Mouse (Mus musculus): ENCODE measurements around the gene Psg16.
"Not testable (repeated sequence)": the region's sequence is repeated elsewhere in the genome, so short reads cannot be mapped to it uniquely, and the experiment has no call there.

Gene Psg16

DNA sequence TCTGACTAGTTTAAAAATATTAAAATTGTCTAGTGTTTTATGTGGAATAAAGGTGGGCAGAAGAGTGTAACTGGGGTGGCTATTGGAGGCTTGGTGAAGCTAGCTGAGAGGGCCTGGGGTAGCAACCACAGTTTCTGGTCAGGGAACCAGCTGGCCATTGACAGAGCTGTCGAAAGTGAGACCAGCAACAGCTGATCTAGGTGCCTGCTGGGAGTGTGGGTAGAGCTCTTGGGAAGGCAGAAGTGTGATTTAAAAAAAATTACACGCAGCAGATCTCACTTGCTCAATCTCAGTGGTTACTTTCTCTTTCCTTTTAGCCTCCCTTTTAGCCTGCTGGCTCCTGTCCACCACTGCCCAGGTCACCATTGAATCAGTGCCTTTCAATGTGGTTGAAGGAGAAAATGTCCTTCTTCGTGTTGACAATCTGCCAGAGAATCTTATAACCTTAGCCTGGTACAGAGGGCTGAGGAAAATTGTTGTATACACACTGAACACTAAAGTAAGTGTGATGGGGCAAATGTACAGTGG, 16.3 kb downstream of the Psg16 start:
- no peak for DNase-seq (ENCODE audit: low read depth, low spot score)

DNA sequence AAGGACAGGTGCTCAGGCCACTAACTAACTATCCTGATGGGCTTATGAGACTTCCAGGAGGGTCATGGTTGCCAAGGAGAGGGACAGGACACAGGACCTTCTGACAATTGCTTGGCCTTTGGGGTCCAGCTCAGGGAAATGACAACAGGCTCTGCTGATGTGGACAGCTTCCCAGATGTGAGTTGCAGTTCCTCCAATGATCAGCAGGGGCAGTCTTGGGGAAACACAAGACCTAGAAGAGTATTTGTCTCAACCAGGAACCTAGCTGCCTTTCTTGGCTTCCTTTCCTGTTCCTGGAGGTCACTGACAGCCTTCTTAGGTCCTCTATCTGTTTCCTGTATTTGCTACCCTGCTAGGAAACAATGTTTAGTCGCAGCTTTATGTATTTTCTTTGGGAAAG, 17.4 kb downstream of the Psg16 start:
- DNase-seq (ENCODE audit: low read depth, low spot score), result peak; percentile 44

DNA sequence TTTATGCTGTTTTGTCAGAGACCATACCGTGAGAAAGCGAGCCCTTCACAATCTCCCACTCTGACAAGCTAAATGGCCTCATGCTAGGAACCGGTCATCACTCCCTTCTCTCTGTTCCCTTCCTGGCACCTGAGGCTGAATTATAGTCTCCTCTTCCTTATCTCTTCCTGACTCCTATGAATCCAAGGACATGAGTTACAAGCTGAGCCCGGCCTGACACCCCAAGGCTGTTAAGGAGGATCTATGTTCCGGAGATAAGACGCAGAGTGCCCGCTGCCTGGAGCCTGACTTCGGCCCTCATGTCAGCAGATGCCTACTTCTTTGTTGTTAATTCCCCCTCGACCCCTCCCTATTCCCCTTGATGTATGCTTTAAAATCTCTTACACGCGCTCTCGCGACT, 27.8 kb downstream of the Psg16 start:
- not testable (repeated sequence) for DNase-seq (ENCODE audit: low read depth, low spot score)

DNA sequence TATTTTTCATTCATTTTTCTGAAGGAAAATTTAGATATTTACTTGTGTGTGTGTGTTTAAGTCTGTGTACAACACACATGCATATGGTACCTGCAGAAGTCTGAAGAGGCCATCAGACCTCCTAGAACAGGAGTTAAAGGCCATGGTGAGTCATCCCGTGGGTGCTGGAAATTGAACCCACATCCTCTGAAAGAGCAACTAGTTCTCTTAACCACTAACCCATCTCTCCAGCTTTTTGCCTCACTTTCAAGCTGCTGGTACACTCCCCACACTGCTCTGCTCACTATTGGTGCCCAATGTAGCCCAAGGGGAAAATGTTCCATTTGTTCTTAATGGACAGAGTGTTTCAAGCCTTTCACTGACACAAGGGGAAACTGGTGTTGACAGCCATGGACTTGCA, 61.5 kb downstream of the Psg16 start:
- no peak for DNase-seq (ENCODE audit: low read depth, low spot score)

DNA sequence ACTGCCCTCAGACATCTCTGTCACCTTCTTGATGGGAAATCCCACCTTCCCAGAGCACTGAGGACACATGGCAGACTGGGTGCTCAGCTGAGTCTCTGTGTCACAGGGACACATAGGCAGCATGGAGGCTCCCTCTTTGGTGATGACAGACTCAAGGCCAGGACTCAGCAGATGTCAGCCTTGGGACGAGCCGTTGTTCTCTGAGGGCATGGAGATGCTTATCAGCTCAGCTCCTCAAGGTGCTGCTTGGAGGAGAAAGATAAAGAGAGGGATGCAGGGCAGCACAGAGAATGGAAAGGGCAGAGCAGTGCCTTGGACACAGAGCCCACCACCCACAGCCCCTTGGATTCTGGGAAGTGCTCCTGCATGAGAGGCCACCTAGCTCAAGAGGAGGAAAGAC, 76.1 kb downstream of the Psg16 start, which contains the start of gene Ceacam3:
Ceacam3 (plus strand) TSS at position 352 of the 400 bp plus-strand sequence.
- no peak for DNase-seq (ENCODE audit: low read depth, low spot score)

DNA sequence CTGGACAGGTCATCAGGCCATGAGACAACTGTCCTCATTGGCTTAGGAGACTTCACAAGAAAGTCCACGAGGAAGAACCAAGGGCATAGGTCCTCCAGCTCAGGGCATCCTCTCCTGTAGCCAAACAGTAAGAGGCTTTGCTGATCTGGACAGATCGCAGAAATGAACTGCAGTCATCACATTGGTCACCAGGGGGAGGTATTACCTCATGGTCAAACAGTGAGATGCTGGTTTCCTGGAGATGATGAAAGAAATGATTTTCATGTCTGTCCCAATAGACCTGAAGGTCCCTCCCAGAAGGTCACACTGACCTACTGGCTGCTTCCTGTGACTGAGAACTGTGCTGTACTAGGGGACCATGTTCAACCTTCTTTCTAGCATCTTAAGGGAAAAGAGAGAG, 81.8 kb downstream of the Psg16 start:
- DNase-seq (ENCODE audit: low read depth, low spot score), result peak; percentile 71

DNA sequence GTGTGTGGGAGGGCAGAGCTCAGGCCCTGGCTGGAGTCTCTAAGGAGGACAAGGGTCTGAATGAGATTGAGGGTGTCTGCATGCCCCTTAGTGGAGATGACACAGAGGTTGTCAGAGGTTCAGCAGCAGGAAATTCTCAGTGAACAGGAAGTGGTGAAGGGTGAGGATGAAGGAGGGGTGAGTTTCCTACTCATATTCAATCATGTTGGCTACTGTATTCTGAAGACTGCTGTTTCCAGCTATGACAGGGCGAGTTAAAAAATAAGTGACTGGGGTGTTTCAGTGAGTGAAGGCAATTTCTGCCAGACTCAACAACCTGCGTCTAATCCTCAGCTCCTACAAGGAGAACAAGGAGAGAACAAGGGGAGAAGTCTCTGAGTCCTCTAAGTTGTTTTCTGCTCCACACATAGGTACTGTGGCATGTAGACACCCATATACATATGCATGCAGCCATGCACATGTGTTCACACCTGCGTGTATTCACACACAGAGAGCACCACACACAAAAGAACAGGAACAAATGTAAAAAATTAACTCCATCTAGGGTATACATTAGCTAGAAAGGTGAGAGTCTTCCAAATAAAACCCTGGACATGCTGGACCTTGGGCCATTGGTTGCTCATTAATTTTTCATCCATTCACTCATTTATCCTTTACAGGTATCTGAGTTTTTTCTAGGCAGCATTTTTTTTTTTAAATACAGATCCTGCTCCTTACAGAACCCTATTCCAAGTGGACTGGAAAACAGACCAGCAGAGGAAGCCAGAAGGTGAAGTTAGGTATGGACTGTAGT, 83.2 kb downstream of the Psg16 start:
- no peak for DNase-seq (ENCODE audit: low read depth, low spot score)

DNA sequence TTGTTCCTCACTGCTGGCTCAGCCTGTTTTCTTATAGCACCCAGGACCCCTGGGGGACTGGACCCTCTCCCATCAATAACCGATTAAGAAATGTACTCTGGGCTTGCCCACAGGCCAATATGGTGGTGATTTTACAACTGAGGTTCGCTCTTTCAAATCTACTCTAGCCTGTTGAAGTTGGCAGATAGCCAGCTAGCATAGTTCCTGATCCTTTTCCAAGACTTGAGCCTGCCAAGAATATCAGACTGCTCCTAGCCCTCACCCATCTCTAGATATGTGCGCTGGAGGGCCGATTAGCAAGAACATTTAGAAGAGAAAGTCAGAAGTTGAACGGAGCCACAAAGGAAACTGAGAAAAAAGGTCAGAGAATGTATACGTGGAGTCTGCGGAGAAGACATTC, 85.2 kb downstream of the Psg16 start:
- no peak for DNase-seq (ENCODE audit: low read depth, low spot score)

DNA sequence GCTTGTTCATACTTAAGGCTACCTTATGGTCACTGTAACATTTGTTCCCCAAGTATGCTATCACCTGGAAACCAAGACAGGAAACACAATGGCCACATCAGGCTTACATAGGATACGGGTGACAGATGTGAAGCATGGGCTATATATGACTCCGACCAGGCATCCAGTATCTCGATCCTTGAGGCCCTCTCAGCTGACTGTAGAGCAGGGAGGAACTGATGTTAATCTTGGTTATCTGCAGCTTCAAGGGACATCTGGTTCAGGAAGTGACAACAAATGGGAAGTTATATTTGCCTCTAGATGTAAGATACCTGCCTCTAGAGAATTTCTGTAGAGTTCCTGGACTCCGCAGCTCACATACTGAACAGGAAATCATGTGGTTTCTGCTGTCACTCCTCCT, 98.0 kb downstream of the Psg16 start:
- DNase-seq (ENCODE audit: low read depth, low spot score), result no peak

Data from ZHBTc4 (cell line).